Mouse (Mus musculus): ENCODE measurements around the gene Hid1.

Gene Hid1

GRCm38 (mm10) chr11:115335223-115335622 lies 32.3 kb downstream of the Hid1 start:
- DNase-seq, result no peak

GRCm38 (mm10) chr11:115334531-115334930 lies 33.0 kb downstream of the Hid1 start, which contains the start of gene Otop3:
Gene Otop3, plus strand, starts transcription at chr11:115334731.
- DNase-seq, result no peak

GRCm38 (mm10) chr11:115329339-115329738 lies 38.2 kb downstream of the Hid1 start:
- DNase-seq, result no peak

- DNase-seq, result no peak
These were observed 40.8 kb downstream of the Hid1 start for GRCm38 (mm10) chr11:115326730-115327129.

- DNase-seq, result no peak
These were observed 44.2 kb downstream of the Hid1 start for GRCm38 (mm10) chr11:115323354-115323753.

GRCm38 (mm10) chr11:115321906-115322693 lies 45.5 kb downstream of the Hid1 start, which contains the start of gene Ush1g:
Gene Ush1g, minus strand, starts transcription at chr11:115322041.
- peak in 1 of 2 experiments; percentile 38 for DNase-seq

GRCm38 (mm10) chr11:115319704-115320383 lies 47.7 kb downstream of the Hid1 start:
- no peak for DNase-seq

GRCm38 (mm10) chr11:115318245-115319027 lies 49.1 kb downstream of the Hid1 start:
- DNase-seq, result no peak

GRCm38 (mm10) chr11:115317204-115317603 lies 50.4 kb downstream of the Hid1 start:
- no peak for DNase-seq

GRCm38 (mm10) chr11:115314249-115314648 lies 53.3 kb downstream of the Hid1 start:
- no peak for DNase-seq

- DNase-seq, result no peak
These were observed 58.8 kb downstream of the Hid1 start for GRCm38 (mm10) chr11:115308781-115309180.

- DNase-seq, result no peak
These were observed 60.7 kb downstream of the Hid1 start, which contains the start of gene Otop2 for GRCm38 (mm10) chr11:115306863-115307262. Gene Otop2, plus strand, starts transcription at chr11:115307163.

- no peak for DNase-seq
These were observed 64.4 kb downstream of the Hid1 start for GRCm38 (mm10) chr11:115303167-115303566.

GRCm38 (mm10) chr11:115301351-115301750 lies 66.2 kb downstream of the Hid1 start:
- no peak for DNase-seq

GRCm38 (mm10) chr11:115300745-115301144 lies 66.8 kb downstream of the Hid1 start:
- no peak for DNase-seq

- no peak for DNase-seq
These were observed 69.4 kb downstream of the Hid1 start for GRCm38 (mm10) chr11:115298160-115298559.
